Mouse (Mus musculus): ENCODE measurements around the gene AC192777.2. TPM values are rescaled to one million over a fixed set of nuclear protein-coding genes. Genes with fewer than 3 reads are reported as not detected.
"Not testable (repeated sequence)": the region's sequence is repeated elsewhere in the genome, so short reads cannot be mapped to it uniquely, and the experiment has no call there.

AC192777.2 gene
- polyA plus RNA-seq (2012; rRNA removed), result not detected in 2 replicates

DNA sequence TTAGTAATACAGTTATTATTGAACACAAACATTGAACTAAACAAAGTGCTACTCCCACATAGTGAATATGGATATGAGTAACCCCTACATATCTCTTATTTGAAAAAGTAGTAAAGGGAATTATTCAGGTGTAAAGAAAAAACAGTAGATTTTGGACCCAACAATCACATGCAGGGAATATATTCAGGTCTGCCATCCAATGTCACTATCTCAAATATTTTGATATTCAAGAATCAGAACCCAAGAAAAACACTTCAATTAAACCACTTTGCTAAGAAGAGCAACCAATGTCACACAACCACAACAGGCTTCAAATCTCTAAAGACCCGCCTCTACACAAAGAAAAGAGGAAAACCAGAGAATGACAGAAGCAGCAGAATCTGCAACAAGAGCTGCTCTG lies at the start of gene AC192777.2:
Gene AC192777.2 (plus strand): TSS at position 301 of the 400 bp plus-strand sequence.
- not testable (repeated sequence) for H3K4me3 ChIP-seq (ENCODE audit: extremely low read depth, insufficient read depth, insufficient read length); DNase-seq (ENCODE audit: low read depth in 1 of 2, low spot score in 2 of 2); H3K4me1 ChIP-seq (ENCODE audit: control insufficient read depth, insufficient read depth, insufficient read length); H3K27ac ChIP-seq (ENCODE audit: insufficient read depth, low read length); H3K36me3 ChIP-seq (ENCODE audit: control insufficient read depth, insufficient read depth, low read length); H3K27me3 ChIP-seq (ENCODE audit: control insufficient read depth, insufficient read depth, low read length)
- 68% methylated on average over 1 of the region's 1 CpGs for WGBS

DNA sequence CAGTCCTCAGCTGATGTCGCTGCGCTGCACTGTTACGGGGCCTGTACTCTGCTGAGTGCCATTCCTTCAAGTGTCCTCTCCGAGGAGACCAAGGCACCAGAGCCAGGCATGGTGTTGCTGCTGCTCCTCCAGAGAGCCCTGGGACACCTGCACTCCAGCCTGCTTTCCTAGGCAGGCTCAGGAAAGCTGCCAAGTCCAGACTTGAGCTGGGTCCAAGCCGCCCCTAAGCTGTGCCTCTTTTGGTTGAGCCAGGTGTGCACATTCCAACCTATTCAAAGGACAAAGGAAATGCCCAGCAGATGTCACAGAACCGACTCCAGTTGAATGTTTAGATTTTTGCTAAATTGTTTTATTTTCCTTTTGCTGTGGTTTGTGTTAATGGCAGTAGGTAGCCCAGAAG lies 20.9 kb downstream of the AC192777.2 start:
- not testable (repeated sequence) for H3K36me3 ChIP-seq (ENCODE audit: control insufficient read depth, insufficient read depth, low read length); DNase-seq (ENCODE audit: low read depth in 1 of 2, low spot score in 2 of 2); H3K27ac ChIP-seq (ENCODE audit: insufficient read depth, low read length); H3K27me3 ChIP-seq (ENCODE audit: control insufficient read depth, insufficient read depth, low read length); H3K4me3 ChIP-seq (ENCODE audit: extremely low read depth, insufficient read depth, insufficient read length); H3K4me1 ChIP-seq (ENCODE audit: control insufficient read depth, insufficient read depth, insufficient read length)
- WGBS, result 84% methylated on average over 6 of the region's 6 CpGs

DNA sequence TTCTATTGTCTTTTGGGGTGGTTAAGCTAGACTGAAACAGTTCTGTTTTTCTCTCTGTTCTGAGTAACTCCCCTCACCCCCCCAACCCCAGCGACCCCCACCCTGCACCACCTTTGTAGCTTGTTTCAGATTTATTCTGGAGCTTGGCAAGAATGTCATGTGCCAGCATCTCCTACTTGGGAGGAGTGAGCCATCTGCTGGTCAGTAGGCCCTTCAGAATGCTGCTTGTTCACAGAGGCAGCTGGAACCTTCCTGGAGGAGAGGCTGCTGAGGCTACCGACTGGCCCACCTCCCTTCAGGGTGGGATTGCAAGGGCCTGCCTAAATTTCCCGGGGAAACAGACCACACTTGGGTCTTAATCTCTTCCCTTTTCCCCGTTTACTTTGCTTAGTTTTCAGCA lies 21.6 kb downstream of the AC192777.2 start:
- H3K27me3 ChIP-seq (ENCODE audit: control insufficient read depth, insufficient read depth, low read length); H3K4me3 ChIP-seq (ENCODE audit: extremely low read depth, insufficient read depth, insufficient read length); DNase-seq (ENCODE audit: low read depth in 1 of 2, low spot score in 2 of 2); H3K4me1 ChIP-seq (ENCODE audit: control insufficient read depth, insufficient read depth, insufficient read length); H3K27ac ChIP-seq (ENCODE audit: insufficient read depth, low read length); H3K36me3 ChIP-seq (ENCODE audit: control insufficient read depth, insufficient read depth, low read length): not testable (repeated sequence)
- WGBS, result 66% methylated on average over 4 of the region's 4 CpGs

Other genes with a start within 250 kb of the AC192777.2 start
- not detected in 2 replicates for gene Esp38, start 144.9 kb upstream of the AC192777.2 start, polyA plus RNA-seq (2012; rRNA removed)
- gene Pgk2, start 113.2 kb downstream of the AC192777.2 start, polyA plus RNA-seq (2012; rRNA removed), result not detected in 2 replicates
- gene Crisp3, start 146.8 kb downstream of the AC192777.2 start, polyA plus RNA-seq (2012; rRNA removed), result 0.18 and 0.33 TPM in 2 replicates
- not detected in 2 replicates for gene Crisp1, start 223.8 kb downstream of the AC192777.2 start, polyA plus RNA-seq (2012; rRNA removed)

Measured in spleen, adult 2 months (tissue).